Mouse (Mus musculus): ENCODE results near the gene Cpt1b.

- TF ChIP-seq POLR2A (IDR thresholded peaks at IDR 0.05; ENCODE audit: borderline replicate concordance, control insufficient read depth, low read depth, low read length) (no peak), CTCF (IDR thresholded peaks at IDR 0.05; ENCODE audit: control insufficient read depth, insufficient read depth, low read length) (no peak)
These were observed 30.0 kb upstream of the Cpt1b start for GRCm38 (mm10) chr15:89455642-89456041.

Data from bone marrow, adult 2 months (tissue).